Mouse (Mus musculus) thymus, adult 2 months (tissue): Measurements from ENCODE around the gene Spry2.

Experiments used
- CTCF ChIP-seq: fragments of 200-500 bp; IDR thresholded peaks from 2 replicates; pipeline ENCODE4 v1.5.1; 2012; ENCODE audit warnings: mild to moderate bottlenecking, control low read depth, low read length, moderate library complexity, borderline replicate concordance; ENCODE audit not compliant: control insufficient read depth, poor library complexity, insufficient read depth; ENCODE audit errors: extremely low read depth
- POLR2A ChIP-seq: fragments of 200-500 bp; IDR thresholded peaks from 2 replicates; pipeline ENCODE4 v1.6.1; 2012; ENCODE audit warnings: mild to moderate bottlenecking, low read length, control low read depth, moderate library complexity; ENCODE audit not compliant: control insufficient read depth, poor library complexity, insufficient read depth; ENCODE audit errors: extremely low read depth

- TF ChIP-seq CTCF (no peak), POLR2A (no peak)
These were observed 24.0 kb upstream of the Spry2 start for GRCm38 (mm10) chr14:105920395-105921216.
